Mouse (Mus musculus) kidney, adult 11 months (tissue): ENCODE results near the gene Pfpl.

ENCODE experiments used
- DNase-seq: peaks from one replicate; pipeline ENCODE4 v3.0.0; 2022

Gene Pfpl

GRCm38 (mm10) chr19:12427605-12428004 is at the start of gene Pfpl:
Pfpl (plus strand) TSS chr19:12427905.
- no peak for DNase-seq

GRCm38 (mm10) chr19:12386979-12387378 is 40.7 kb upstream of the Pfpl start, which contains the start of gene Olfr1440:
Olfr1440 (plus strand) TSS chr19:12387279.
- no peak for DNase-seq

DNA sequence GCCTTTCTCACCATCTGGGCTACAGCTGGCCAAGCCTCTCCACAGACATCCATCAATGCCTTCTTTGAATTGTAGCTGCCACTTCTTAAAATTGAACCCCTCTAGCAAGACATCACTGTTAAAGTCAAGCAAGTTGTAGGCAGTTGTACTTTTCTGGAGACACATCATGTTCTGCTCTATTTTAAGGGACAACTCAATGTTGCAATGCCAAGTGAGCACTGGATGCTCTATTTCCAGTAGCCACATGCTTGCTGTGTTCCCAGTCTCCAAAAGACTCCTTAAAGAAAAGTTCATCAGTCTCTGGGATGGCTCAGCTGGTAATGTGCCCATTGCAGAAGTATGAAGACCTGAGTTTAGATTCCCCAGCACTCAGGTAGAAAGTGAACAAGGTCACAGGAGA is 14.0 kb upstream of the Pfpl start:
- DNase-seq, result no peak

GRCm38 (mm10) chr19:12417361-12417760 is 10.3 kb upstream of the Pfpl start, which contains the start of gene Olfr1441:
Olfr1441 (plus strand) TSS chr19:12417433.
- DNase-seq, result peak; percentile 9

DNA sequence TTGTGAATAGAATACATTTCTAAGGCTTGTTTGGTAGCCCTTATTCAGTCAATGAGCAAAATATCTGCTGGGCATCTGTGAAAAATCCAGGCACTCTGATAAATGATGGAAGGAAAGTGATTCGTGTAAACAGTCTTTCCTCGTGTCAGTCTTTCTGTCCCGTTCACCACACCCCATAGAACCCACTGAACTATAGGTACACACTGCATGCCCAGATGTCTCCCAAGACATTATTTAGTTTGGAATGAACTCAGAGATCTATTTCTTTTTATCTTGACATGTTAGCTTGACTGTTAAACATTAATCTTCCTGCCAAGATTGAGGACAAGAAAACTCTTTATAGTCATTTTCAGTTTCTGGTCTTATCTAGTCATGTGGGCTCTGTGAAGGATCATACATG is 9.4 kb upstream of the Pfpl start:
- no peak for DNase-seq

DNA sequence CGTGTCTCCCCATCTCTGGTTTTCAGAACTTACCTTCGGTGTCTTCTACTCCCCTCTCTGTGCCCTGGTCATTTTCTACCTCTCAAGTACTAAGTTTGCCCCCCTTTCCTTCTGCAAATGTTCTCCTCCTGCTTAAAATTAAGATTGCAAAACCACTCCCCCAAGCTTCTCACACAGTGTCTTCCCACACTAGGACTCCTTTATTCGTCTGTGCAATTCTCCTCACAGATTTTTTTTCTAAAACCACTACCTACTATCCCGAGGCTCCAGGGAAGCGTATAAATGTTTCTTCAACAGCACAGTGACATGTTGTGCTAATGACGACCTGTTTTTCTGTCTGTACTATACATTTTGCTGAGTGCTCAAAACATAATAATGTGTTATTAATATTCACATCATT is 7.2 kb upstream of the Pfpl start:
- DNase-seq, result no peak

DNA sequence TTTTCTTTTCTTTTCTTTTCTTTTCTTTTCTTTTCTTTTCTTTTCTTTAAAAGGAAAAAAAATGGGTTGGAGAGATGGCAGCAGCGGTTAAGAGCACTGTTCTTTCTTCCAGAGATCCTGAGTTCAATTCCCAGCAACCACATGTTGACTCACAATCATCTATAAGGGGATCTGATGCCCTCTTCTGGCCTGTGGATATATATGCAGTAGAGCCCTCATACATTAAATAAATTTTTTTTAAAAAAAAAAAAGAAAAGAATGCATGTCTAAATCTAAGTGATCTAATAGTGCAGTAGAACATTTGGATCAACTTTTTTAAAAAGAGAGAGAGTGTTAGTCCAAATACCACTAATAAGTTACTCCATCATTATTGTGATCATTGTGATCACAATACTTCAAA is 6.0 kb upstream of the Pfpl start:
- no peak for DNase-seq

GRCm38 (mm10) chr19:12427101-12427500 is 604 bp upstream of the Pfpl start:
- no peak for DNase-seq

DNA sequence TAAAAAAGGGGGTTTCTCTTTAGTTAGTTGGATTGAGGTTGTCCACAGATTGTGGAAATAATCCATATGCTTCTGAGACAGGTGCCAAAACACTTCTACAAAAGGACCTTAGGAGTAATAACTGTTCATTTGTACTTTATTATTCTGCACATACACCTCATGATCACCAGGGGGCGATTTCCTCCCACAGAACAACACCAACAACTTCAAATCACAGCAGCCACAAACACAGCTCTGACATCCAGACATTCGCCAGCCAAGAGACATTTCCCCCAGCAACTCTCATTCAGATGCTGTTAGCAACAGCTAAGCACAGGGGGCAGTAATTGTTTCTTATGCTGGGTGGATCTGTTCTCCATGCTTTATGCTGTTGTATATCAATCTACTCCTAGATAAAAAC is 5.3 kb downstream of the Pfpl start:
- peak; percentile 16 for DNase-seq

DNA sequence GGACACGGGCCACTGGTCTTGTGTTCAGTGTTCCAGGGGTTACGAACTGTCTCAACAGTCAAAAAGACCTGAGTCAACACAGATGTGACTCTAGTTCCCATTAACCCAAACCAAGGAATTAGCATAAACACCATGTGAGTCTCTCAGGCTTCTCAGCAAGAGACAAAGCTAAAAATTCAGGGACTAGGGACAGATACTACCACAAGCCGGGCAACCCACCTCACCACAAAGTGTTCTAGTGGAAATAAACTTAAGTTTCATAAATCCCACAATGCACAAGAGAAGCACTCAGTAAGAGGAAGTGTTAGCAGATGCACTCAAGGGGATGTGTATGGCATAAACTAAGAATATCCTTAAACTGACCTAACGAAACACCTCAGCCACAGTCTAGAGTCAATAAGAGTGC is 7.3 kb downstream of the Pfpl start:
- DNase-seq, result no peak

DNA sequence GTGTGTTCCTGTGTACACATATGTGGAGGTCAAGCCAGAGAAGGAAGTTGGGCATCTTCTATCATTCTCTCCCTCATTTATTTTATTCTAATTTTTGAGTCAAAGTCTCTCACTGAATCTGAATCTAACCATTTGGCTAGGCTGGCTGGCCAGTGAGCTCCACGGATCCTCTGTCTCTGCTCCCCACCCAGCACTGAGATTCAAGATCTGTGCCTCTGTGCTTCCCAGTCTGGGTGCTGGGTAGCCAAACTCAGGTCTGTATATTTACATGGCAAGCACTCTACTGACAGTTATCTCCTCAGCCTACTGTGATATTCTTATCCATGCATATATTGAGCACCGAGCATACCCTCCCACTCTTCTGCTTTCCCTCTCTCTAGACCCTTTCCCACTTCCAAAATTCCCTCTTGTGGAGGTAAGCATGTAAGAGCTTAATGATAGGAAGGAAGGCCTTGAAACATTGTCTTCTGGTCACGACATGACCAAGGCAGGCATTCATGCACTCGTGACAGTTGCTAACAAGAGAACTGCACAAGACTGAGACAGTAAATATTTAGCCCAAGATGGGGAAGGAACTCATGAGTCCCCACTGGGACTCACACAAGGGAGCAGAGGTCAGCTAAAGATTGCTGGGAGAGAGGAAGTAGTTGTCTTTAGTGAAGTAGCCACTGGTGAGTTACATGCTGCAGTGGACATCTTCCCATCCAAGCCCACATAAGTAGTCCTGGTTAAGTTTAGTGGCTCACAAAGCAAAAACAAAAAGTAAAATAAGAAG is 8.2 kb downstream of the Pfpl start:
- no peak for DNase-seq

DNA sequence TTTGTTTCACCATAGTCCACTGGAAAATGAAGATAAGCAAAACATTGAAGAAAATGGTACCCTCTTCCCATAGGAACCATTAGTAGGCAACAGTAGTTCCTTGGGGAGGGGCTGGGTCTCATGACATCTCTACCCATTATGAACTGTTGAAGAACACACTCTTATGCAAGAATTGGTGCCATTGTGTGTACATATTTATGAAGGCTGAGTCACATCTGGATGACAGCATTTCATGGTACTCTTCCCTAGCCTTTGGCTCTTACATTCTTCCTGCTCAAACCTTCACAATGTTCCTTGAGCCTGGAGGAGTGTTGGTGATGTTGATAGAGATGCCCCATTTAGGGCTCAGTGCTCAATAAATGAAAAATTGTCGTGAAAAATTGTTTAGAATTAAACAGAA is 11.9 kb downstream of the Pfpl start:
- no peak for DNase-seq

GRCm38 (mm10) chr19:12440103-12440725 is 12.5 kb downstream of the Pfpl start:
- no peak for DNase-seq

DNA sequence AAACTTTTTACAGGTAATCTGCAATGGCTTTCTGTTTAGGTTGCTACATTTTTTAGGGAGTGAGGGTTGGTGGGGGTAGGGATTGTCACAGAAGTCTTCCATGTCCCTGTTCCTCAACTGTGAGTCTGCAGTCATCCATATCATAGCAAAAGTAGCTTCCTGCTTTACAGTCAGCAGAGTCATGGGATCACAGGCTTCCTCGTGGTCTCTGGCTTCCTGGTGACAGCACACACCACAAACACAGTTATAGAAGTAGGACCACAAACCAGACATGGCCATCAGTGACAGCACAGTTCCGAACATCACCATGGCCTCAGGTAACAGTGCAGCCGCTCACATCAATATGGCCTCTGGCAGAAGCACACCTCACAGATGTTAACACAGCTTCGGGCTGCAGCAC is 14.9 kb downstream of the Pfpl start:
- DNase-seq, result no peak

DNA sequence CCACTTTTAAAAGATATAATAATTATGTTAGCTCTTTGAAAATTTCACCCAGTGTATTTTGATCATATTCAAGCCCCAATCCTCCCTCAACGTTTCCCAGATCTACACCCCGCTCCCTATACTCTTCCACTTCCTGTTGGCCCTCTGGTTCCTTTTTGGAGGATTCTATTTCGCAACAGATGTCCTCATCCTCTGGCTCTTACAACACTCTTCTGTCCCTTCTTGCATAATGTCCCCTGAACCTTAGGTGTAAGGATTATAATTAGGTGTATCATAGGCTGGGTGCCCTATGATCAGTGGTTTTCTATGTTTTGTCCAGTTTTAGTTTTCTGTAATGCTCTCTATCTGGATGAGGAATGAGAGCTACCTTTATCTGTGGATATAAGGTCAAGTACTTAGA is 17.3 kb downstream of the Pfpl start:
- no peak for DNase-seq

- no peak for DNase-seq
Observed at GRCm38 (mm10) chr19:12457401-12458066, 29.8 kb downstream of the Pfpl start.

- DNase-seq, result no peak
Observed at GRCm38 (mm10) chr19:12459516-12459915, 31.8 kb downstream of the Pfpl start.

GRCm38 (mm10) chr19:12460282-12461249 is 32.9 kb downstream of the Pfpl start, which contains the start of gene Mpeg1:
Mpeg1 (plus strand) TSS chr19:12460779.
- no peak for DNase-seq

DNA sequence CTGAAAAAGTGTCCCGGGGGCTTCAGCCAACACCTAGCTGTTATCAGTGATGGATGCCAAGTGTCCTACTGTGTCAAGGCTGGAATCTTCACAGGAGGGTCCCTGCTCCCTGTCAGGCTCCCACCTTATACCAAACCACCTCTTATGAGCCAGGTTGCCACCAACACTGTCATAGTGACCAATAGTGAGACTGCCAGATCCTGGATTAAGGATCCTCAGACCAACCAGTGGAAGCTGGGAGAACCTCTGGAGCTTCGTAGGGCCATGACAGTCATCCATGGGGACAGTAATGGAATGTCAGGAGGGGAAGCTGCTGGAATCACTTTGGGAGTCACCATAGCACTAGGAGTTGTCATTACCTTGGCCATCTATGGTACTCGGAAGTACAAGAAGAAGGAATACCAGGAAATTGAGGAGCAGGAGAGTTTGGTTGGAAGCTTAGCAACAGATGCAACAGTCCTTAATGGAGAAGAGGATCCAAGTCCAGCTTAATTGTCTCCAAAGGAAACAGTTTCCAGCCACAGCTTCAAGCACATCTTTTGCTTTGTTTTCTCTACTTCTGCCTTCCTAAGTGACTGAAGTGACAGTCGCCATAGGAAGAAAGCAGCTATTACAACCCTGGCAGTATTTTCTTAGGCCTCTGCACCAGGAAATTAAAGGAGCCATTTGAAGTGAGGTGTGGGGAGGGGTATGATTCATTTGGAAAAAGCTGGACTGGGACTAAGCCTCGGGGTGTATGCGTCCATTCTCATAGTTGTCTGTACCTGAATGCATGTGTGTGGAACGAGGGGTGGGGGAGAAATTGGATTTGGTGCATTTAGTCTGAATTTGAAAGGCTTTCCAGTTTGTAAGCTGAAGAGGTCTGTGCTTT is 35.4 kb downstream of the Pfpl start:
- DNase-seq, result no peak

DNA sequence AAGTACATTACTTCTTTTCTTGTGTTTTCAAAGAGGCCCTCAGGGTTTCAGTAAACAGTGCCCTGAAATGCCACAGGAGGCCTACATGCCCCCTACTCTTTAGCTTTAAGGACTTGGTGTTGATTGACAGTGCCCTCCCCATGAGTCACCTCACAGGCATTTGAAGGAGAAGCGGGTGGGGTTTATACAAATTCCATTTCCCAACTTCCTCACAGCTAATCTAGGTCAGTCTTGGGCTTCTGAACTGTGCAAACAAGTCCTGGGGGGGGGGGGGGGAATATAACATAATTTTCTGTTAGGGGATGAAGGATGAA is 36.0 kb downstream of the Pfpl start:
- no peak for DNase-seq

GRCm38 (mm10) chr19:12464127-12464526 is 36.4 kb downstream of the Pfpl start:
- DNase-seq, result no peak

- DNase-seq, result no peak
Observed at GRCm38 (mm10) chr19:12464674-12465073, 37.0 kb downstream of the Pfpl start.
